Mouse (Mus musculus) MEL (cell line): ENCODE measurements around the gene Prr19. TPM values are rescaled to one million over a fixed set of nuclear protein-coding genes. Genes with fewer than 3 reads are reported as not detected.

Experiments used
- DNase-seq: peaks from one replicate; pipeline ENCODE4 v3.0.0; 2011; ENCODE audit warnings: low read depth, low spot score
- H3K27ac ChIP-seq: 2 replicates; pipeline ENCODE4 v1.5.1; 2012; ENCODE audit warnings: low read depth, mild to moderate bottlenecking, control low read depth, low read length, moderate library complexity; ENCODE audit not compliant: control insufficient read depth
- H3K27me3 ChIP-seq, 2 experiments: fragments of 150-350 bp in 1 of 2; sonication (generic) in 1 of 2; 2 replicates each; pipeline ENCODE4 v1.6.1; 2012; ENCODE audit warnings: low read length in 2 of 2, mild to moderate bottlenecking in 2 of 2, improper control_type of control experiment in 1 of 2, moderate library complexity in 1 of 2; ENCODE audit not compliant: insufficient read depth in 2 of 2, control insufficient read depth in 1 of 2
- H3K36me3 ChIP-seq, 2 experiments: 2 replicates each; pipeline ENCODE4 v1.6.1; 2012 to 2014; ENCODE audit warnings: low read length in 2 of 2, improper control_type of control experiment in 1 of 2, inconsistent platforms in 1 of 2, mild to moderate bottlenecking in 1 of 2; ENCODE audit not compliant: insufficient read depth in 2 of 2, control insufficient read depth in 1 of 2
- H3K4me1 ChIP-seq, 2 experiments: fragments of 150-350 bp in 1 of 2; sonication (generic) in 1 of 2; 2 replicates each; pipeline ENCODE4 v1.6.1; 2012; ENCODE audit warnings: low read length in 2 of 2, improper control_type of control experiment in 1 of 2, mild to moderate bottlenecking in 1 of 2; ENCODE audit not compliant: insufficient read depth in 2 of 2, control insufficient read depth in 1 of 2
- H3K4me3 ChIP-seq, 2 experiments: fragments of 150-350 bp in 1 of 2; sonication (generic) in 1 of 2; 2 replicates each; pipeline ENCODE4 v1.5.1; 2012; ENCODE audit warnings: low read depth in 2 of 2, low read length in 2 of 2, mild to moderate bottlenecking in 2 of 2, moderate library complexity in 2 of 2, control low read depth in 1 of 2, improper control_type of control experiment in 1 of 2; ENCODE audit not compliant: control insufficient read depth in 1 of 2, insufficient read depth in 1 of 2
- H3K79me2 ChIP-seq: 2 replicates; pipeline ENCODE4 v1.6.1; 2012; ENCODE audit warnings: mild to moderate bottlenecking, low read length, moderate library complexity; ENCODE audit not compliant: control insufficient read depth, poor library complexity, insufficient read depth
- H3K9ac ChIP-seq: 2 replicates; pipeline ENCODE4 v1.6.1; 2012; ENCODE audit warnings: low read depth, mild to moderate bottlenecking, control low read depth, low read length, moderate library complexity; ENCODE audit not compliant: control insufficient read depth, poor library complexity, severe bottlenecking
- H3K9me3 ChIP-seq: fragments of 150-350 bp; sonication (generic); replicated peaks from 2 replicates; pipeline ENCODE4 v1.6.1; 2012; ENCODE audit warnings: mild to moderate bottlenecking, low read length, improper control_type of control experiment, moderate library complexity; ENCODE audit not compliant: insufficient read depth
- BHLHE40 ChIP-seq: IDR thresholded peaks from 2 replicates; pipeline ENCODE4 v1.6.1; 2012; ENCODE audit warnings: low read depth, mild to moderate bottlenecking, inconsistent platforms, low read length, improper control_type of control experiment, borderline replicate concordance
- CHD1 ChIP-seq: IDR thresholded peaks from 2 replicates; pipeline ENCODE4 v1.6.1; 2012; ENCODE audit warnings: low read depth, mild to moderate bottlenecking, inconsistent platforms, low read length, improper control_type of control experiment
- E2F4 ChIP-seq: IDR thresholded peaks from 2 replicates; pipeline ENCODE4 v1.6.1; 2011; ENCODE audit warnings: low read depth, low read length, improper control_type of control experiment, borderline replicate concordance
- EP300 ChIP-seq, 2 experiments: IDR thresholded peaks; 2 replicates each; pipeline ENCODE4 v1.6.1; 2011; ENCODE audit warnings: improper control_type of control experiment in 2 of 2, low read length in 2 of 2, low read depth in 1 of 2, mild to moderate bottlenecking in 1 of 2
- GABPA ChIP-seq: IDR thresholded peaks from 2 replicates; pipeline ENCODE4 v1.6.1; 2012; ENCODE audit warnings: low read depth, mild to moderate bottlenecking, inconsistent platforms, low read length, improper control_type of control experiment, moderate library complexity
- GATA1 ChIP-seq: IDR thresholded peaks from 2 replicates; pipeline ENCODE4 v1.6.1; 2011; ENCODE audit warnings: low read depth, low read length, improper control_type of control experiment
- JUND ChIP-seq: IDR thresholded peaks from 2 replicates; pipeline ENCODE4 v1.6.1; 2011; ENCODE audit warnings: low read depth, mild to moderate bottlenecking, improper control_type of control experiment, low read length
- MAFK ChIP-seq: IDR thresholded peaks from 2 replicates; pipeline ENCODE4 v1.6.1; 2011; ENCODE audit warnings: low read depth, mild to moderate bottlenecking, low read length, improper control_type of control experiment, borderline replicate concordance
- MEF2A ChIP-seq: IDR thresholded peaks from 2 replicates; pipeline ENCODE4 v1.6.1; 2014; ENCODE audit warnings: low read depth, mild to moderate bottlenecking, inconsistent platforms, low read length, improper control_type of control experiment; ENCODE audit not compliant: poor library complexity, insufficient replicate concordance, severe bottlenecking; ENCODE audit errors: extremely low read depth
- MXI1 ChIP-seq: IDR thresholded peaks from 2 replicates; pipeline ENCODE4 v1.6.1; 2011; ENCODE audit warnings: mild to moderate bottlenecking, low read depth, low read length, improper control_type of control experiment
- NELFE ChIP-seq: IDR thresholded peaks from 2 replicates; pipeline ENCODE4 v1.6.1; 2011; ENCODE audit warnings: low read depth, low read length, improper control_type of control experiment
- NRF1 ChIP-seq: IDR thresholded peaks from 2 replicates; pipeline ENCODE4 v1.6.1; 2014; ENCODE audit warnings: low read depth, mild to moderate bottlenecking, inconsistent platforms, low read length, improper control_type of control experiment, moderate library complexity; ENCODE audit not compliant: poor library complexity, insufficient read depth, severe bottlenecking
- POLR2A ChIP-seq, 2 experiments: IDR thresholded peaks; 2 replicates each; pipeline ENCODE4 v1.6.1; 2011 to 2012; ENCODE audit warnings: low read length in 2 of 2, mild to moderate bottlenecking in 2 of 2, control low read depth in 1 of 2, improper control_type of control experiment in 1 of 2, low read depth in 1 of 2, moderate library complexity in 1 of 2; ENCODE audit not compliant: control insufficient read depth in 1 of 2, insufficient read depth in 1 of 2, poor library complexity in 1 of 2
- POLR2AphosphoS2 ChIP-seq: IDR thresholded peaks from 2 replicates; pipeline ENCODE4 v1.6.1; 2011; ENCODE audit warnings: low read length, improper control_type of control experiment
- POLR2AphosphoS5 ChIP-seq: IDR thresholded peaks from 2 replicates; pipeline ENCODE4 v1.6.1; 2012; ENCODE audit warnings: low read depth, borderline replicate concordance, mild to moderate bottlenecking, inconsistent platforms, low read length, moderate library complexity, mixed read lengths
- RAD21 ChIP-seq: IDR thresholded peaks from 2 replicates; pipeline ENCODE4 v1.6.1; 2011; ENCODE audit warnings: mild to moderate bottlenecking, low read depth, low read length, improper control_type of control experiment
- RCOR1 ChIP-seq: IDR thresholded peaks from 2 replicates; pipeline ENCODE4 v1.6.1; 2012; ENCODE audit warnings: low read depth, mild to moderate bottlenecking, inconsistent platforms, low read length, improper control_type of control experiment
- SIN3A ChIP-seq: IDR thresholded peaks from 2 replicates; pipeline ENCODE4 v1.6.1; 2012; ENCODE audit warnings: low read length, improper control_type of control experiment, inconsistent platforms
- SMC3 ChIP-seq: IDR thresholded peaks from 2 replicates; pipeline ENCODE4 v1.6.1; 2011; ENCODE audit warnings: low read depth, low read length, improper control_type of control experiment
- TBP ChIP-seq: IDR thresholded peaks from 2 replicates; pipeline ENCODE4 v1.8.0; 2011; ENCODE audit warnings: low read depth, low read length, improper control_type of control experiment
- UBTF ChIP-seq: IDR thresholded peaks from 2 replicates; pipeline ENCODE4 v1.6.1; 2012; ENCODE audit warnings: low read depth, mild to moderate bottlenecking, inconsistent platforms, low read length, improper control_type of control experiment, moderate library complexity, borderline replicate concordance; ENCODE audit not compliant: insufficient read depth
- USF2 ChIP-seq, 2 experiments: IDR thresholded peaks; 2 replicates each; pipeline ENCODE4 v1.6.1; 2011 to 2012; ENCODE audit warnings: improper control_type of control experiment in 2 of 2, low read length in 2 of 2, borderline replicate concordance in 1 of 2, inconsistent platforms in 1 of 2, low read depth in 1 of 2, mild to moderate bottlenecking in 1 of 2; ENCODE audit not compliant: insufficient read depth in 1 of 2
- ZKSCAN1 ChIP-seq: IDR thresholded peaks from 2 replicates; pipeline ENCODE4 v1.6.1; 2012; ENCODE audit warnings: low read depth, mild to moderate bottlenecking, inconsistent platforms, low read length, improper control_type of control experiment, moderate library complexity
- ZMIZ1 ChIP-seq: IDR thresholded peaks from 2 replicates; pipeline ENCODE4 v1.6.1; 2012; ENCODE audit warnings: low read depth, mild to moderate bottlenecking, inconsistent platforms, low read length, improper control_type of control experiment, moderate library complexity
- ZNF384 ChIP-seq: IDR thresholded peaks from 2 replicates; pipeline ENCODE4 v1.6.1; 2012; ENCODE audit warnings: low read depth, mild to moderate bottlenecking, inconsistent platforms, low read length, improper control_type of control experiment
- polyA plus RNA-seq, 2 experiments: library from polyadenylated mRNA; stranded (reverse) in 1 of 2; unstranded in 1 of 2; fragments of >175 nt in 1 of 2; fragments of >200 nt in 1 of 2; gene quantifications; 2 replicates each; pipeline versions ENCODE4 v1.2.1 to v1.2.4; 2012; ENCODE audit warnings: low replicate concordance in 2 of 2, low read depth in 1 of 2; ENCODE audit not compliant: insufficient read length in 2 of 2, insufficient read depth in 1 of 2, missing spikeins in 1 of 2
- total RNA-seq: library from RNA; depleted of rRNA; stranded (reverse); fragments of 300-350 nt; gene quantifications from 2 replicates; pipeline ENCODE4 v1.2.3, GENCODE M21; 2012

Gene Prr19
- total and polyA plus RNA-seq, 3 experiments = 0.11 TPM; not detected in 2

GRCm38 (mm10) chr7:25281734-25282601 is 19.2 kb upstream of the Prr19 start (continued):
- 0 out of 4 replicates have a peak, but pooled peaks of 1 of the 2 experiments have one; percentile 10 for TF ChIP-seq EP300 (IDR thresholded peaks at IDR 0.05; ENCODE audit: low read depth in 1 of 2, low read length in 2 of 2)

GRCm38 (mm10) chr7:25282731-25283211 is 18.4 kb upstream of the Prr19 start:
- peaks cover 35% of the 10 kb centered on the region for H3K79me2 ChIP-seq
- no peak for TF ChIP-seq ZMIZ1
- TF ChIP-seq POLR2AphosphoS5 = 0 out of 2 replicates have a peak, but pooled peaks have one; percentile 60
- TF ChIP-seq USF2 (IDR thresholded peaks at IDR 0.05; ENCODE audit: borderline replicate concordance in 1 of 2, insufficient read depth in 1 of 2, low read depth in 1 of 2, low read length in 2 of 2) = no peak
- TF ChIP-seq RAD21 = no peak
- no peak for TF ChIP-seq UBTF
- 0 out of 2 replicates have a peak, but pooled peaks have one; percentile 38 for TF ChIP-seq TBP
- TF ChIP-seq NRF1 = no peak
- TF ChIP-seq E2F4 = no peak
- TF ChIP-seq MAFK = no peak
- TF ChIP-seq, all 39 proteins: peak for 2
- Histone ChIP-seq H3K27me3 (no peaks in the 10 kb centered on the region), H3K27ac (peak overlapping the region; percentile 86), H3K9me3 (no peaks in the 10 kb centered on the region), H3K4me1 (peaks cover 12 to 28% of the 10 kb centered on the region in 2 experiments), H3K9ac (peak overlapping the region; percentile 80), H3K4me3 (peak overlapping the region; percentile 85 to 91), H3K36me3 (peaks cover 14 to 24% of the 10 kb centered on the region in 2 experiments)
- DNase-seq = peak; percentile 76

- Histone ChIP-seq H3K27me3 (no peaks in the 10 kb centered on the region), H3K9me3 (no peaks in the 10 kb centered on the region), H3K27ac (peak overlapping the region; percentile 86), H3K36me3 (peaks cover 21 to 22% of the 10 kb centered on the region in 2 experiments), H3K4me3 (peak overlapping the region; percentile 85 to 91), H3K9ac (peak overlapping the region; percentile 80), H3K79me2 (peaks cover 32% of the 10 kb centered on the region), H3K4me1 (peaks cover 9 to 26% of the 10 kb centered on the region in 2 experiments)
- DNase-seq = peak; percentile 87
- TF ChIP-seq E2F4 = no peak
- peak; percentile 77 for TF ChIP-seq GATA1
- TF ChIP-seq NELFE = peak; percentile 72
- no peak for TF ChIP-seq ZKSCAN1
- no peak for TF ChIP-seq NRF1
- TF ChIP-seq MEF2A = 0 out of 2 replicates have a peak, but pooled peaks have one; percentile 38
- no peak for TF ChIP-seq BHLHE40
- no peak for TF ChIP-seq GABPA
- 0 out of 2 replicates have a peak, but pooled peaks have one; percentile 16 for TF ChIP-seq SMC3
- peak; percentile 79 for TF ChIP-seq RCOR1
- TF ChIP-seq CHD1 = no peak
- TF ChIP-seq MXI1 = peak; percentile 88
- TF ChIP-seq POLR2A (IDR thresholded peaks at IDR 0.05; ENCODE audit: control insufficient read depth in 1 of 2, insufficient read depth in 1 of 2, low read depth in 1 of 2, low read length in 2 of 2, poor library complexity in 1 of 2) = peak; percentile 9 to 67; a peak in 2 of 4 replicates
- peak; percentile 89 for TF ChIP-seq SIN3A
- no peak for TF ChIP-seq MAFK
- 0 out of 2 replicates have a peak, but pooled peaks have one; percentile 34 for TF ChIP-seq JUND
- TF ChIP-seq ZNF384 = no peak
- peak; percentile 65 to 85 for TF ChIP-seq EP300 (IDR thresholded peaks at IDR 0.05; ENCODE audit: low read depth in 1 of 2, low read length in 2 of 2)
- TF ChIP-seq POLR2AphosphoS2 = peak; percentile 81
Measured at GRCm38 (mm10) chr7:25283637-25284036, 17.6 kb upstream of the Prr19 start.
